Mouse (Mus musculus): ENCODE data around the gene Lrrk2. TPM values are rescaled to one million over a fixed set of nuclear protein-coding genes. Genes with fewer than 3 reads are reported as not detected.

The Lrrk2 gene
- total RNA-seq, 1 experiment, result 6.0 TPM

DNA sequence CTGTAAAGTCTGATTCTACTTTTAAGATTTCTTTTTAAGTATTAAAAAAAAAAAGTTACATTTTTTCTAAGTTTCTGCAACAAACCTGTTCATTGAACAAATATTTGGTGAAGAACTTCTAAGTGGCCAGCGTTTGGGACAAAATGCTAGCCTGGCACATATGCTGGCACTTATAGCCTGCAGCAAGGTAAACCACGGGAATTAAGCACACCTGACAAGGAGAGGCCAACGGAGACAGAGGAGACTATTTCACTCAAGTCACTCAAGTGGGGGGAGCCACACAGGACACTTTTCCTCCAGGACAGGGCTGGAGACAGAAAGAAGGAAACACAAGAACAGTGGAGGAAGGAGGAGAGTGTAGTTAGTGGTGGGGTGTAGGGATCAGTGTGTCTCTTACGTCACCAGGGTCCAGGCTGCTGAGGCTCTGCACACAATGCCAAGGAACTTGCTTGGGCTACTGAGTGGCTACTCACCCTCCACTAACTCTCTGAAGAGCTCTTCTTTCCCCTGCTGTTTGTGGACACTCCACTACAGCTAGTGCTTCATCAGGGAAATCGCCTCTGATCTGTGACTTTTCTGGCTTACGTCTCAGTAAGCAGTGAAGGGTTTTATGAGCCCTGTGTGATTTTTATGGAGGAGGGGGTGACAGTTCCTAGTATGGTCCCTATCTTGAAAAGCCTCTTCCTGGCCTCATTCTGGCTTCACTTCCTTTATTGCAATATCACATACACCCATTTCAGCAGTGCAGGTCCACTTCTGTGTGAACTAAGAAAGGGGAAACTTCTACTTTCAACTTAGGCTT is 12.5 kb upstream of the Lrrk2 start:
- no peak overlapping the region for H3K27ac ChIP-seq (ENCODE audit: insufficient read depth, low read depth, low read length, poor library complexity, severe bottlenecking)
- TF ChIP-seq MAFK (IDR thresholded peaks at IDR 0.05; ENCODE audit: insufficient read depth, low read depth, low read length) (no peak), HCFC1 (IDR thresholded peaks at IDR 0.05; ENCODE audit: borderline replicate concordance, insufficient read depth, low read length) (no peak), ZC3H11A (IDR thresholded peaks at IDR 0.05; ENCODE audit: borderline replicate concordance, low read depth, low read length) (no peak), ZNF384 (IDR thresholded peaks at IDR 0.05; ENCODE audit: low read depth, low read length) (no peak), CHD2 (IDR thresholded peaks at IDR 0.05; ENCODE audit: low read depth, low read length) (no peak)
- DNase-seq (ENCODE audit: low read depth, low spot score), result no peak
- no peak overlapping the region for H3K4me3 ChIP-seq (ENCODE audit: insufficient read depth in 1 of 2, low read depth in 1 of 2, low read length in 2 of 2, poor library complexity in 1 of 2, severe bottlenecking in 1 of 2)
- no peak overlapping the region for H3K9ac ChIP-seq (ENCODE audit: insufficient read depth, low read depth, low read length, poor library complexity, severe bottlenecking)
- no peaks in the 10 kb centered on the region for H3K4me1 ChIP-seq (ENCODE audit: control insufficient read depth in 2 of 2, insufficient read depth in 2 of 2, low read length in 2 of 2, poor library complexity in 1 of 2)
- H3K9me3 ChIP-seq (ENCODE audit: control insufficient read depth, insufficient read depth, low read depth, low read length), result no peaks in the 10 kb centered on the region
- no peaks in the 10 kb centered on the region for H3K36me3 ChIP-seq (ENCODE audit: control insufficient read depth, insufficient read depth, low read length, poor library complexity, severe bottlenecking)
- in situ Hi-C loops (cut with MboI; ENCODE audit: low sequenced_read_pairs in 2 of 2, unreplicated experiment in 2 of 2), result no loop called here

GRCm38 (mm10) chr15:91661079-91661369 is 12.0 kb upstream of the Lrrk2 start:
- TF ChIP-seq ZNF384 (IDR thresholded peaks at IDR 0.05; ENCODE audit: low read depth, low read length), result no peak
- TF ChIP-seq MAFK (IDR thresholded peaks at IDR 0.05; ENCODE audit: insufficient read depth, low read depth, low read length), result no peak
- no peak for TF ChIP-seq ZC3H11A (IDR thresholded peaks at IDR 0.05; ENCODE audit: borderline replicate concordance, low read depth, low read length)
- TF ChIP-seq CHD2 (IDR thresholded peaks at IDR 0.05; ENCODE audit: low read depth, low read length), result no peak
- TF ChIP-seq HCFC1 (IDR thresholded peaks at IDR 0.05; ENCODE audit: borderline replicate concordance, insufficient read depth, low read length), result no peak
- no peak for DNase-seq (ENCODE audit: low read depth, low spot score)
- in situ Hi-C loops (cut with MboI; ENCODE audit: low sequenced_read_pairs in 2 of 2, unreplicated experiment in 2 of 2), result no loop called here
- no peaks in the 10 kb centered on the region for H3K36me3 ChIP-seq (ENCODE audit: control insufficient read depth, insufficient read depth, low read length, poor library complexity, severe bottlenecking)
- no peak overlapping the region for H3K9ac ChIP-seq (ENCODE audit: insufficient read depth, low read depth, low read length, poor library complexity, severe bottlenecking)
- no peaks in the 10 kb centered on the region for H3K4me1 ChIP-seq (ENCODE audit: control insufficient read depth in 2 of 2, insufficient read depth in 2 of 2, low read length in 2 of 2, poor library complexity in 1 of 2)
- H3K4me3 ChIP-seq (ENCODE audit: insufficient read depth in 1 of 2, low read depth in 1 of 2, low read length in 2 of 2, poor library complexity in 1 of 2, severe bottlenecking in 1 of 2), result no peak overlapping the region
- no peaks in the 10 kb centered on the region for H3K9me3 ChIP-seq (ENCODE audit: control insufficient read depth, insufficient read depth, low read depth, low read length)
- H3K27ac ChIP-seq (ENCODE audit: insufficient read depth, low read depth, low read length, poor library complexity, severe bottlenecking), result no peak overlapping the region

- TF ChIP-seq CHD2 (IDR thresholded peaks at IDR 0.05; ENCODE audit: low read depth, low read length) (no peak), HCFC1 (IDR thresholded peaks at IDR 0.05; ENCODE audit: borderline replicate concordance, insufficient read depth, low read length) (no peak), ZNF384 (IDR thresholded peaks at IDR 0.05; ENCODE audit: low read depth, low read length) (no peak), MAFK (IDR thresholded peaks at IDR 0.05; ENCODE audit: insufficient read depth, low read depth, low read length) (no peak), ZC3H11A (IDR thresholded peaks at IDR 0.05; ENCODE audit: borderline replicate concordance, low read depth, low read length) (no peak)
- Histone ChIP-seq H3K9ac (ENCODE audit: insufficient read depth, low read depth, low read length, poor library complexity, severe bottlenecking) (no peak overlapping the region), H3K9me3 (ENCODE audit: control insufficient read depth, insufficient read depth, low read depth, low read length) (no peaks in the 10 kb centered on the region), H3K27ac (ENCODE audit: insufficient read depth, low read depth, low read length, poor library complexity, severe bottlenecking) (no peak overlapping the region), H3K4me3 (ENCODE audit: insufficient read depth in 1 of 2, low read depth in 1 of 2, low read length in 2 of 2, poor library complexity in 1 of 2, severe bottlenecking in 1 of 2) (no peak overlapping the region), H3K36me3 (ENCODE audit: control insufficient read depth, insufficient read depth, low read length, poor library complexity, severe bottlenecking) (no peaks in the 10 kb centered on the region), H3K4me1 (ENCODE audit: control insufficient read depth in 2 of 2, insufficient read depth in 2 of 2, low read length in 2 of 2, poor library complexity in 1 of 2) (no peaks in the 10 kb centered on the region)
- DNase-seq (ENCODE audit: low read depth, low spot score), result no peak
- in situ Hi-C loops (cut with MboI; ENCODE audit: low sequenced_read_pairs in 2 of 2, unreplicated experiment in 2 of 2), result no loop called here
Observed at GRCm38 (mm10) chr15:91664586-91665132, 8.3 kb upstream of the Lrrk2 start.

GRCm38 (mm10) chr15:91665530-91665929 is 7.4 kb upstream of the Lrrk2 start:
- Histone ChIP-seq H3K27ac (ENCODE audit: insufficient read depth, low read depth, low read length, poor library complexity, severe bottlenecking) (no peak overlapping the region), H3K4me1 (ENCODE audit: control insufficient read depth in 2 of 2, insufficient read depth in 2 of 2, low read length in 2 of 2, poor library complexity in 1 of 2) (no peaks in the 10 kb centered on the region), H3K9ac (ENCODE audit: insufficient read depth, low read depth, low read length, poor library complexity, severe bottlenecking) (no peak overlapping the region), H3K9me3 (ENCODE audit: control insufficient read depth, insufficient read depth, low read depth, low read length) (no peaks in the 10 kb centered on the region), H3K36me3 (ENCODE audit: control insufficient read depth, insufficient read depth, low read length, poor library complexity, severe bottlenecking) (no peaks in the 10 kb centered on the region), H3K4me3 (ENCODE audit: insufficient read depth in 1 of 2, low read depth in 1 of 2, low read length in 2 of 2, poor library complexity in 1 of 2, severe bottlenecking in 1 of 2) (no peak overlapping the region)
- no peak for DNase-seq (ENCODE audit: low read depth, low spot score)
- in situ Hi-C loops (cut with MboI; ENCODE audit: low sequenced_read_pairs in 2 of 2, unreplicated experiment in 2 of 2), result no loop called here
- no peak for TF ChIP-seq ZC3H11A (IDR thresholded peaks at IDR 0.05; ENCODE audit: borderline replicate concordance, low read depth, low read length)
- TF ChIP-seq HCFC1 (IDR thresholded peaks at IDR 0.05; ENCODE audit: borderline replicate concordance, insufficient read depth, low read length), result no peak
- no peak for TF ChIP-seq ZNF384 (IDR thresholded peaks at IDR 0.05; ENCODE audit: low read depth, low read length)
- TF ChIP-seq CHD2 (IDR thresholded peaks at IDR 0.05; ENCODE audit: low read depth, low read length), result no peak
- TF ChIP-seq MAFK (IDR thresholded peaks at IDR 0.05; ENCODE audit: insufficient read depth, low read depth, low read length), result no peak

All from ES-E14 (cell line).